ENCODE assay signal across 20 mouse cellular contexts in genomic region chr9:90105462-90105861, GRCm38 (mm10).
"Had no signal": no experiment of that assay in that cellular context is flagged by ENCODE, and none has a peak within 500 bp of the region (broad histone marks: within the 10 kb centered on the region; RNA-seq: fewer than 3 reads in every experiment).

No protein-coding gene starts in this region.

- H3K4me1 ChIP-seq: limb, embryonic 10.5 days; limb, embryonic 13.5 days; stomach, embryonic 15.5 days had no signal

- DNase-seq: kidney, adult 2 months; kidney, postnatal 25 days; layer of hippocampus, adult 9-11 months; liver; lung, adult 18-20 months; lung, postnatal 10 days; lung, postnatal 36 days; midbrain, embryonic 14.5 days; thymus, postnatal 25 days had no signal

- ATAC-seq: liver, embryonic 12.5 days had no signal

- H3K27me3 ChIP-seq: limb, embryonic 13.5 days; liver, embryonic 12.5 days; liver, embryonic 15.5 days; lung, embryonic 15.5 days; megakaryocyte, embryonic 14.5 days; neural tube, embryonic 13.5 days; stomach, embryonic 15.5 days had no signal

- H3K27ac ChIP-seq: kidney, postnatal 0 days; layer of hippocampus, adult 2 months; limb, embryonic 10.5 days; limb, embryonic 13.5 days; liver, embryonic 12.5 days; liver, embryonic 15.5 days; lung, embryonic 15.5 days; neural tube, embryonic 13.5 days; stomach, embryonic 15.5 days had no signal

- H3K4me3 ChIP-seq: layer of hippocampus, adult 2 months; limb, embryonic 10.5 days; limb, embryonic 13.5 days; liver, embryonic 12.5 days; liver, embryonic 15.5 days; lung, embryonic 15.5 days; megakaryocyte, embryonic 14.5 days; myocyte; neural tube, embryonic 13.5 days; stomach, embryonic 15.5 days had no signal

- H3K9me3 ChIP-seq: limb, embryonic 10.5 days; limb, embryonic 13.5 days; liver, embryonic 12.5 days; liver, embryonic 15.5 days; lung, embryonic 15.5 days; megakaryocyte, embryonic 14.5 days; neural tube, embryonic 13.5 days; stomach, embryonic 15.5 days had no signal
